Mouse (Mus musculus) CD4-positive, CD25-positive, alpha-beta regulatory T cell, adult 9 weeks (primary cell): ENCODE data around the gene Tmem79. TPM values are rescaled to one million over a fixed set of nuclear protein-coding genes. Genes with fewer than 3 reads are reported as not detected.

Experiments used
- polyA plus RNA-seq: library from polyadenylated mRNA; unstranded; fragments of 100-300 nt; shearing (Covaris generic); gene quantifications from one replicate; pipeline ENCODE4 v1.2.1, GENCODE M21; 2017

Tmem79 gene
- 1.4 TPM for polyA plus RNA-seq

GRCm38 (mm10) chr3:88336058-88337013 lies at the start of gene Tmem79, which contains the start of gene Smg5:
Gene Tmem79 (minus strand): TSS chr3:88336148.
Gene Smg5 (plus strand): TSS chr3:88336260.

GRCm38 (mm10) chr3:88384364-88384763 lies 48.4 kb upstream of the Tmem79 start, which contains the start of gene Bglap:
Gene Bglap (minus strand): TSS chr3:88384464.

GRCm38 (mm10) chr3:88378599-88378998 lies 42.7 kb upstream of the Tmem79 start, which contains the start of gene Bglap2:
Gene Bglap2 (minus strand): TSS chr3:88378699.

GRCm38 (mm10) chr3:88372643-88373042 lies 36.7 kb upstream of the Tmem79 start, which contains the start of gene Bglap3:
Gene Bglap3 (minus strand): TSS chr3:88372743.

GRCm38 (mm10) chr3:88364337-88364736 lies 28.4 kb upstream of the Tmem79 start, which contains the start of gene Paqr6:
Gene Paqr6 (plus strand): TSS chr3:88364584.

GRCm38 (mm10) chr3:88324951-88325405 lies 11.0 kb downstream of the Tmem79 start, which contains the start of gene Glmp:
Gene Glmp (plus strand): TSS chr3:88325023.

GRCm38 (mm10) chr3:88296561-88297318 lies 39.2 kb downstream of the Tmem79 start, which contains the start of the genes Tsacc and Cct3:
Gene Tsacc (minus strand): TSS chr3:88296999.
Gene Cct3 (plus strand): TSS chr3:88297116.

GRCm38 (mm10) chr3:88287110-88287509 lies 48.8 kb downstream of the Tmem79 start, which contains the start of gene Gm38392:
Gene Gm38392 (minus strand): TSS chr3:88287210.

Other genes starting within 250 kb of the Tmem79 start
- 22.5 TPM for gene Mef2d, start 193.8 kb downstream of the Tmem79 start, polyA plus RNA-seq
- gene Rhbg, start 81.4 kb downstream of the Tmem79 start, polyA plus RNA-seq, result not detected
- not detected for gene Gm38392, start 48.9 kb downstream of the Tmem79 start, polyA plus RNA-seq
- 13.7 TPM for gene Tsacc, start 39.1 kb downstream of the Tmem79 start, polyA plus RNA-seq
- 344 TPM for gene Cct3, start 39.0 kb downstream of the Tmem79 start, polyA plus RNA-seq
- gene Glmp, start 11.1 kb downstream of the Tmem79 start, polyA plus RNA-seq, result 385 TPM
- gene Smg5, start 112 bp upstream of the Tmem79 start, polyA plus RNA-seq, result 47.8 TPM
- gene Paqr6, start 28.4 kb upstream of the Tmem79 start, polyA plus RNA-seq, result not detected
- not detected for gene Bglap3, start 36.6 kb upstream of the Tmem79 start, polyA plus RNA-seq
- gene Bglap2, start 42.6 kb upstream of the Tmem79 start, polyA plus RNA-seq, result not detected
- not detected for gene Bglap, start 48.3 kb upstream of the Tmem79 start, polyA plus RNA-seq
- 44.0 TPM for gene Pmf1, start 74.2 kb upstream of the Tmem79 start, polyA plus RNA-seq
- 25.6 TPM for gene Slc25a44, start 89.0 kb upstream of the Tmem79 start, polyA plus RNA-seq
- gene Sema4a, start 125.0 kb upstream of the Tmem79 start, polyA plus RNA-seq, result 80.1 TPM
- 9.1 TPM for gene Lmna, start 173.8 kb upstream of the Tmem79 start, polyA plus RNA-seq
- 0.32 TPM for gene Mex3a, start 196.2 kb upstream of the Tmem79 start, polyA plus RNA-seq
- not detected for gene Rab25, start 212.2 kb upstream of the Tmem79 start, polyA plus RNA-seq
- 227 TPM for gene Lamtor2, start 216.9 kb upstream of the Tmem79 start, polyA plus RNA-seq
- gene Ubqln4, start 217.6 kb upstream of the Tmem79 start, polyA plus RNA-seq, result 52.5 TPM
- gene Ssr2, start 239.7 kb upstream of the Tmem79 start, polyA plus RNA-seq, result 146 TPM